Mouse (Mus musculus) midbrain, embryonic 10.5 days (tissue): ENCODE results near the gene 6820408C15Rik. TPM values are rescaled to one million over a fixed set of nuclear protein-coding genes. Genes with fewer than 3 reads are reported as not detected.

Source experiments
- polyA plus RNA-seq: library from polyadenylated mRNA; unstranded; fragments of >200 nt; fragmentation: Nextera tagmentation; extraction: Ambion mirVana; gene quantifications from 2 replicates; pipeline ENCODE4 v1.2.1, GENCODE M21; 2016

6820408C15Rik gene
- polyA plus RNA-seq, 1 experiment from 2014 or later = 0.99 TPM

Other genes with a start within 250 kb of the 6820408C15Rik start
- 79.1 and 82.7 TPM in 2 replicates for gene Csnk2a1, start 188.7 kb upstream of the 6820408C15Rik start, polyA plus RNA-seq
- 29.2 and 30.3 TPM in 2 replicates for gene Tbc1d20, start 121.8 kb upstream of the 6820408C15Rik start, polyA plus RNA-seq
- gene Rbck1, start 82.9 kb upstream of the 6820408C15Rik start, polyA plus RNA-seq = 92.2 and 101 TPM in 2 replicates
- gene Trib3, start 71.6 kb upstream of the 6820408C15Rik start, polyA plus RNA-seq = 2.2 and 2.8 TPM in 2 replicates
- gene Nrsn2, start 38.9 kb upstream of the 6820408C15Rik start, polyA plus RNA-seq = 1.3 and 3.7 TPM in 2 replicates
- gene Sox12, start 17.5 kb upstream of the 6820408C15Rik start, polyA plus RNA-seq = 8.6 and 9.2 TPM in 2 replicates
- gene Zcchc3, start 560 bp upstream of the 6820408C15Rik start, polyA plus RNA-seq = 47.7 and 49.8 TPM in 2 replicates
- not detected in 2 replicates for gene Defb23, start 49.0 kb downstream of the 6820408C15Rik start, polyA plus RNA-seq
- not detected in 2 replicates for gene Defb20, start 61.5 kb downstream of the 6820408C15Rik start, polyA plus RNA-seq
- gene Defb22, start 74.6 kb downstream of the 6820408C15Rik start, polyA plus RNA-seq = not detected in 2 replicates
- gene Defb26, start 96.1 kb downstream of the 6820408C15Rik start, polyA plus RNA-seq = not detected in 2 replicates
- gene Defb28, start 102.7 kb downstream of the 6820408C15Rik start, polyA plus RNA-seq = not detected in 2 replicates
- not detected in 2 replicates for gene Defb29, start 124.5 kb downstream of the 6820408C15Rik start, polyA plus RNA-seq
- gene Gm17416, start 153.8 kb downstream of the 6820408C15Rik start, polyA plus RNA-seq = not detected in 2 replicates
- gene Defb21, start 157.2 kb downstream of the 6820408C15Rik start, polyA plus RNA-seq = not detected in 2 replicates
- gene Defb19, start 164.7 kb downstream of the 6820408C15Rik start, polyA plus RNA-seq = not detected in 2 replicates
- not detected in 2 replicates for gene Defb45, start 183.8 kb downstream of the 6820408C15Rik start, polyA plus RNA-seq
- not detected in 2 replicates for gene Defb36, start 188.7 kb downstream of the 6820408C15Rik start, polyA plus RNA-seq
- gene Defb25, start 207.5 kb downstream of the 6820408C15Rik start, polyA plus RNA-seq = not detected in 2 replicates
- 0.26 and 0.33 TPM in 2 replicates for gene Rem1, start 211.4 kb downstream of the 6820408C15Rik start, polyA plus RNA-seq